Mouse (Mus musculus) thymus, adult 2 months (tissue): ENCODE results near the gene Ankrd9. TPM values are rescaled to one million over a fixed set of nuclear protein-coding genes. Genes with fewer than 3 reads are reported as not detected.

Source experiments
- DNase-seq: peaks from one replicate; pipeline ENCODE4 v3.0.0; 2021
- H3K27ac ChIP-seq: fragments of 200-500 bp; 2 replicates; pipeline ENCODE4 v1.5.1; 2012; ENCODE audit warnings: low read length, control low read depth; ENCODE audit not compliant: control insufficient read depth, insufficient read depth
- H3K27me3 ChIP-seq: fragments of 200-500 bp; 2 replicates; pipeline ENCODE4 v1.6.1; 2012; ENCODE audit warnings: mild to moderate bottlenecking, low read length, moderate library complexity, mixed read lengths; ENCODE audit not compliant: control insufficient read depth, insufficient read depth
- H3K36me3 ChIP-seq: fragments of 200-500 bp; 2 replicates; pipeline ENCODE4 v1.6.1; 2012; ENCODE audit warnings: mild to moderate bottlenecking, low read length, moderate library complexity; ENCODE audit not compliant: control insufficient read depth, insufficient read depth
- H3K4me1 ChIP-seq: fragments of 200-500 bp; replicated peaks from 2 replicates; pipeline ENCODE4 v1.6.1; 2012; ENCODE audit warnings: low read length; ENCODE audit not compliant: control insufficient read depth, insufficient read depth
- H3K4me3 ChIP-seq: fragments of 200-500 bp; 2 replicates; pipeline ENCODE4 v1.5.1; 2012; ENCODE audit warnings: mild to moderate bottlenecking, low read length, control low read depth, moderate library complexity; ENCODE audit not compliant: control insufficient read depth, insufficient read depth
- CTCF ChIP-seq: fragments of 200-500 bp; IDR thresholded peaks from 2 replicates; pipeline ENCODE4 v1.5.1; 2012; ENCODE audit warnings: mild to moderate bottlenecking, control low read depth, low read length, moderate library complexity, borderline replicate concordance; ENCODE audit not compliant: control insufficient read depth, poor library complexity, insufficient read depth; ENCODE audit errors: extremely low read depth
- POLR2A ChIP-seq: fragments of 200-500 bp; IDR thresholded peaks from 2 replicates; pipeline ENCODE4 v1.6.1; 2012; ENCODE audit warnings: mild to moderate bottlenecking, low read length, control low read depth, moderate library complexity; ENCODE audit not compliant: control insufficient read depth, poor library complexity, insufficient read depth; ENCODE audit errors: extremely low read depth
- WGBS: fragments of 180-500 bp; shearing (Covaris S2); methylation state at CpG from one replicate; pipeline ENCODE4 v1.1.7; 2018; 5-methylcytosine and 5-hydroxymethylcytosine counted together
- polyA plus RNA-seq: library from polyadenylated mRNA; depleted of rRNA; stranded (reverse); fragments of >200 nt; gene quantifications from 2 replicates; pipeline ENCODE4 v1.2.3, GENCODE M21; 2012

Gene Ankrd9
- polyA plus RNA-seq, 1 experiment: 32.6 TPM

DNA sequence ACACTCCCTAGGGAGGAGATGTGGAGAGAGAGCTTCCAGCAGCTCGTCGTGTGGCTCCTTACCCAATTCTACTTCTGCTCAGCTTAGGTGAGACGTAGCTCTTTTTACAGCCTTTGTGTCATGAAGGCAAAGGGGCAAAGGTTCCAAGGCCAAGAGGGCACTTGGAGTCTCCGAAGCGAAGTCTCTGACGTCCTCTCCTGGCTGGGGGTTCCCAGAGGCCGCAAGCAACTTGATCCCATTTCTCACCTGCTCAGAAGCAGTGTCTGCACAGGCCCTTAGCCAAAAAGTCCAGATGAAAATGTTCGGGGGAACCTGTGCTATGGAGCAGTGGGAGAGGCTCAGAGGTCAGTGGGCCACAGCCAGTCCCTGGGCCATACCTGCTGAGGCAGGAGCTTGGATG lies 4.2 kb upstream of the Ankrd9 start:
- H3K27ac ChIP-seq: no peak overlapping the region
- DNase-seq: no peak
- H3K4me3 ChIP-seq: no peak overlapping the region
- peaks cover 12% of the 10 kb centered on the region for H3K4me1 ChIP-seq
- H3K36me3 ChIP-seq: no peaks in the 10 kb centered on the region
- TF ChIP-seq POLR2A (no peak), CTCF (no peak)
- 93% methylated on average over 8 of the region's 8 CpGs for WGBS
- H3K27me3 ChIP-seq: no peaks in the 10 kb centered on the region

DNA sequence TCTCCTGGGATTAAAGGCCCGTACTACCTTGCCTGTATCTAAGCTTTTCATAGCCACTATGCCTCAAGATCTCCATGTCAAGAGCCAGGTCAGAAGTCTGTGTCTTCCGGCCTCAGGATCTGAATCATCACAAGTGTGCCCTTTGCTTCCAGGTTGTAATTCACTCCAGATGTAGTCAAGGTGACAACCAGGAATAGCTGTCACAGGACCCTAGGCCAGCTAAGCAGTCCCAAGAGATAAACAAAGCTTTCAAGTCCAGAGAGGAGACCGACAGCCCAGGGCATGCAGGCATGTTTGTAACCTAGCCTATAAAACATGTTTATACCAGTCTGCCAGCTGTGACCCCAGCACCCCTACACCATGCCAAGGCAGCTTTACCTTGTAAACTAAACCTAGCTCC lies 2.9 kb upstream of the Ankrd9 start:
- Histone ChIP-seq H3K36me3 (no peaks in the 10 kb centered on the region), H3K4me1 (peaks cover 18% of the 10 kb centered on the region)
- WGBS: 96% methylated on average over 3 of the region's 3 CpGs

GRCm38 (mm10) chr12:110979808-110980207 lies 968 bp upstream of the Ankrd9 start:
- WGBS: 92% methylated on average over 3 of the region's 3 CpGs
- no peak for DNase-seq
- H3K4me1 ChIP-seq: peaks cover 18% of the 10 kb centered on the region
- no peak overlapping the region for H3K4me3 ChIP-seq
- no peaks in the 10 kb centered on the region for H3K36me3 ChIP-seq
- no peaks in the 10 kb centered on the region for H3K27me3 ChIP-seq
- H3K27ac ChIP-seq: no peak overlapping the region
- TF ChIP-seq CTCF: no peak
- TF ChIP-seq POLR2A: no peak

More for the DNA sequence above, 2.9 kb upstream of the Ankrd9 start:
- Histone ChIP-seq H3K27ac (no peak overlapping the region), H3K27me3 (no peaks in the 10 kb centered on the region), H3K4me3 (no peak overlapping the region)
- TF ChIP-seq CTCF (no peak), POLR2A (no peak)
- no peak for DNase-seq

DNA sequence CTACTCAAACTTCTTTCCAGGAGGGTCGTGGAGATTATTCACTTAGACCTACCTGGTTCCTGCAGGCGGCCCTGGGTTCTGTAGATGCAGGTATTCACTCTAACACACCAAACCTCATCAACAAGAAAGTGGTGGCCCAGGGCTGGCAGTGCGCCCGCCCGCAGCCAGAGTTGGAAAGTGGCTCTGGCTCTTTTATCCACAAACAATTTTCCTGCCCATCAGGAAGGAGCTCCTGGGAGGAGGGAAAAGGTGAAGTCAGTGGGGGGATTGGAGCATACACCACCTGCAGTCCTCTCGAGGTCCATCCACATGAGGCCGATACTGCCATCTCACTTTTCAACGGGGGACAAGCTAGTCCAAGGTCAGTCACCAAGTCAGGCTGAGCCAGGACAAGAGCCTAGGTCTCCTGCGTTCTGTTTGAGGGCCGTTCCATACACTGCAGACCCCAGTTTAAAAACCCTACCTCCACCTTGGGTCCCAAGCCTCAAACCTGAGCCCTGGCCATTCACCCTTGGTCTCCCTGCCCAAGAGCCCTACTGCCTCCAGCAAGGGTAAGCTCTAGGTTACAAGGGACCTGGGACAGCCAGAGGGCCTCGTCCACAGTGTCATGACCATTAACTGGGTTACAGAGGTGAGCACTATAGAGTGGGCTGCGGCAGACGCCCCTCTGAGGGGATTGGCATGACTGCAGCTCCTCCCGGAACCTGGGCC lies 789 bp downstream of the Ankrd9 start:
- Histone ChIP-seq H3K27me3 (no peaks in the 10 kb centered on the region), H3K4me1 (peaks cover 13% of the 10 kb centered on the region), H3K27ac (no peak overlapping the region), H3K36me3 (no peaks in the 10 kb centered on the region), H3K4me3 (peak overlapping the region; percentile 66)
- peak; percentile 41 for DNase-seq
- TF ChIP-seq CTCF: no peak
- TF ChIP-seq POLR2A: no peak
- WGBS: 57% methylated on average over 14 of the region's 14 CpGs

GRCm38 (mm10) chr12:110977345-110977733 lies 1.5 kb downstream of the Ankrd9 start:
- WGBS: 97% methylated on average over 18 of the region's 18 CpGs
- Histone ChIP-seq H3K27me3 (no peaks in the 10 kb centered on the region), H3K27ac (no peak overlapping the region), H3K4me3 (no peak overlapping the region), H3K36me3 (no peaks in the 10 kb centered on the region), H3K4me1 (peaks cover 13% of the 10 kb centered on the region)
- TF ChIP-seq POLR2A: no peak
- no peak for DNase-seq

GRCm38 (mm10) chr12:110976589-110977344 lies 2.1 kb downstream of the Ankrd9 start:
- no peak overlapping the region for H3K4me3 ChIP-seq
- H3K27me3 ChIP-seq: no peaks in the 10 kb centered on the region
- no peak overlapping the region for H3K27ac ChIP-seq
- no peaks in the 10 kb centered on the region for H3K36me3 ChIP-seq
- peaks cover 13% of the 10 kb centered on the region for H3K4me1 ChIP-seq
- WGBS: 97% methylated on average over 60 of the region's 60 CpGs
- DNase-seq: no peak
- TF ChIP-seq CTCF: no peak
- no peak for TF ChIP-seq POLR2A
